Mouse (Mus musculus): ENCODE results near the gene Chrna5. TPM values are rescaled to one million over a fixed set of nuclear protein-coding genes. Genes with fewer than 3 reads are reported as not detected.

The Chrna5 gene
- polyA plus RNA-seq, 1 experiment from 2014 or later, result 0.86 TPM

DNA sequence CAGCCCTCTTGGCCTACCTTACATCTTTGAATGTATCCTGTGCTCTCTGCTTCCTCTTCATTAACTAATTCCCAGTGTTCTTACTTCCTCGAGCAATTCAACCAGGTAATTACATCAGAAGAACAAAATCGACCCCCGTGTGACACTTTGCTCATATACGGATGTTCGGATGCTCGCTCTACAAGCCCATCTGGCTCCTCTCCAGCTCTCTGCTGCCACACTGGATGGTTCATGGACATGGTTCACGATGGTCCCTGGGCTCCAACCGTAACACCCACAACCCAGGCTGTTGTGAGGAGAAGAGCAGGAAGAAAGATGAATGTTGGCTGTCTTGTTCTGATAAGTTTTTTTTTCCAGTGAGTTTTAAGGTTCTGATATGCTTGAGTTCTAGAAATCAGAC lies 58.3 kb downstream of the Chrna5 start:
- H3K9me3 ChIP-seq (ENCODE audit: control insufficient read depth, low read length), result no peaks in the 10 kb centered on the region
- H3K27me3 ChIP-seq (replicated peaks; ENCODE audit: control insufficient read depth, insufficient read depth, low read length), result no peaks in the 10 kb centered on the region
- H3K4me2 ChIP-seq (ENCODE audit: low read length), result no peak overlapping the region
- no peak overlapping the region for H3K27ac ChIP-seq (ENCODE audit: low read depth, low read length)
- H3K4me3 ChIP-seq (ENCODE audit: low read length), result no peak overlapping the region
- H3K36me3 ChIP-seq (ENCODE audit: control insufficient read depth, insufficient read depth, low read length), result no peaks in the 10 kb centered on the region
- H3K4me1 ChIP-seq (ENCODE audit: control insufficient read depth, insufficient read depth, low read depth, low read length), result peaks cover 2% of the 10 kb centered on the region; the same call in 1 of the 2 replicates
- no peak for ATAC-seq
- H3K9ac ChIP-seq (ENCODE audit: low read depth, low read length), result no peak overlapping the region
- 59% methylated on average over 8 of the region's 8 CpGs for WGBS

- H3K36me3 ChIP-seq (ENCODE audit: control insufficient read depth, insufficient read depth, low read length), result no peaks in the 10 kb centered on the region
- H3K4me2 ChIP-seq (ENCODE audit: low read length), result no peak overlapping the region
- no peaks in the 10 kb centered on the region for H3K9me3 ChIP-seq (ENCODE audit: control insufficient read depth, low read length)
- peak; percentile 84 for ATAC-seq
- H3K27me3 ChIP-seq (replicated peaks; ENCODE audit: control insufficient read depth, insufficient read depth, low read length), result no peaks in the 10 kb centered on the region
- no peak overlapping the region for H3K4me3 ChIP-seq (ENCODE audit: low read length)
- WGBS, result 33% methylated on average over 3 of the region's 5 CpGs
- H3K9ac ChIP-seq (ENCODE audit: low read depth, low read length), result no peak overlapping the region
- H3K4me1 ChIP-seq (ENCODE audit: control insufficient read depth, insufficient read depth, low read depth, low read length), result peaks cover 2% of the 10 kb centered on the region; the same call in 1 of the 2 replicates
- no peak overlapping the region for H3K27ac ChIP-seq (ENCODE audit: low read depth, low read length)
These were observed 59.3 kb downstream of the Chrna5 start for GRCm38 (mm10) chr9:55039983-55040382.

DNA sequence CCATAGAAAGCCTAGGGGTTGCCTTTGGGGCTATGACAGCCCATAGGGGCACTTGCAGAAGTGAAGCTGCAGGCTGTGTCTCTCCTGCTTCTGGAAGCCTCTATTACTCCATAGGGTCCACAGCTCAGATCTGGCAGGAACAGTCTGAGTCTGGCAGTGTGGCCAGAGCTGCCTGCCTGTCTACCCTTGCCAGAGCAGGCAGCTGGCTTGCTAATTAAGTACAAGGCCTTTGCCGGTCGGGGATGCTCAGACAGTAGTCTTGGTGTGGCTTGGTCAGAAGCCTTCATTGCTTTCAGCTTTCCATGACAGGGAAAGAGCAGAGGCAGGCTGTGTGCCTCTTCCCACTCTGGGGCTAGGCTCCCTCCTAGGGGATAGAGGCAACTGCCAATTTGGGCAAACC lies 60.7 kb downstream of the Chrna5 start:
- ATAC-seq, result peak; percentile 78
- WGBS, result 25% methylated on average over 2 of the region's 2 CpGs

GRCm38 (mm10) chr9:55043688-55044087 lies 63.0 kb downstream of the Chrna5 start:
- H3K9me3 ChIP-seq (ENCODE audit: control insufficient read depth, low read length), result no peaks in the 10 kb centered on the region
- 11% methylated on average over 8 of the region's 8 CpGs for WGBS
- H3K36me3 ChIP-seq (ENCODE audit: control insufficient read depth, insufficient read depth, low read length), result no peaks in the 10 kb centered on the region
- H3K4me1 ChIP-seq (ENCODE audit: control insufficient read depth, insufficient read depth, low read depth, low read length), result peaks cover 9% of the 10 kb centered on the region
- no peak overlapping the region for H3K4me3 ChIP-seq (ENCODE audit: low read length)
- no peak overlapping the region for H3K9ac ChIP-seq (ENCODE audit: low read depth, low read length)
- no peak overlapping the region for H3K27ac ChIP-seq (ENCODE audit: low read depth, low read length)
- H3K27me3 ChIP-seq (replicated peaks; ENCODE audit: control insufficient read depth, insufficient read depth, low read length), result no peaks in the 10 kb centered on the region
- ATAC-seq, result no peak
- H3K4me2 ChIP-seq (ENCODE audit: low read length), result no peak overlapping the region

More for the DNA sequence above, 60.7 kb downstream of the Chrna5 start:
- no peaks in the 10 kb centered on the region for H3K9me3 ChIP-seq (ENCODE audit: control insufficient read depth, low read length)
- H3K27ac ChIP-seq (ENCODE audit: low read depth, low read length), result no peak overlapping the region
- H3K36me3 ChIP-seq (ENCODE audit: control insufficient read depth, insufficient read depth, low read length), result no peaks in the 10 kb centered on the region
- no peak overlapping the region for H3K4me2 ChIP-seq (ENCODE audit: low read length)
- peaks cover 2% of the 10 kb centered on the region; the same call in 1 of the 2 replicates for H3K4me1 ChIP-seq (ENCODE audit: control insufficient read depth, insufficient read depth, low read depth, low read length)
- no peak overlapping the region for H3K4me3 ChIP-seq (ENCODE audit: low read length)
- H3K27me3 ChIP-seq (replicated peaks; ENCODE audit: control insufficient read depth, insufficient read depth, low read length), result no peaks in the 10 kb centered on the region
- no peak overlapping the region for H3K9ac ChIP-seq (ENCODE audit: low read depth, low read length)

DNA sequence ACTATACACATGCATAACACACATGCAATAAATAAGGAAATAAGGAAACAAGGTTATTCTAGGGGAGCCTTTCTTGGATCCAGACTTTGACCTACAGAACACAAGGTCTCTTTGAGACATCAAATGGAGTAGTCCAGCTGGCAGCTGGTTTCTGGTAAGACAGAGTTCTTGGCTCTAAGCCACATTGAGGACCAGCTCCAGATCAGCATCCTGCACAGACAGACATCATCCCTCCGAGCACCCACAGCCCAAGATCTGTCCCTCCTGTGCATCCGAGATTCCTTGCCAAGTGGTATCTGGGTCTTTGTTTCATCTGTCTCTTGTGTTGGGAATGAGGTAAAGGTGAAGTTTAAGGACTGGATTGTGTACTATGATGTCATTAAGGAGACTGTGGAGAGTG lies 64.3 kb downstream of the Chrna5 start:
- Histone ChIP-seq H3K27me3 (replicated peaks; ENCODE audit: control insufficient read depth, insufficient read depth, low read length) (no peaks in the 10 kb centered on the region), H3K36me3 (ENCODE audit: control insufficient read depth, insufficient read depth, low read length) (no peaks in the 10 kb centered on the region), H3K4me2 (ENCODE audit: low read length) (no peak overlapping the region), H3K27ac (ENCODE audit: low read depth, low read length) (no peak overlapping the region), H3K4me3 (ENCODE audit: low read length) (no peak overlapping the region), H3K4me1 (ENCODE audit: control insufficient read depth, insufficient read depth, low read depth, low read length) (peaks cover 10% of the 10 kb centered on the region), H3K9me3 (ENCODE audit: control insufficient read depth, low read length) (no peaks in the 10 kb centered on the region), H3K9ac (ENCODE audit: low read depth, low read length) (no peak overlapping the region)
- WGBS, result 64% methylated on average over 2 of the region's 2 CpGs
- ATAC-seq, result no peak

GRCm38 (mm10) chr9:55046764-55047163 lies 66.1 kb downstream of the Chrna5 start:
- no peaks in the 10 kb centered on the region for H3K27me3 ChIP-seq (replicated peaks; ENCODE audit: control insufficient read depth, insufficient read depth, low read length)
- H3K27ac ChIP-seq (ENCODE audit: low read depth, low read length), result no peak overlapping the region
- no peaks in the 10 kb centered on the region for H3K36me3 ChIP-seq (ENCODE audit: control insufficient read depth, insufficient read depth, low read length)
- no peak overlapping the region for H3K9ac ChIP-seq (ENCODE audit: low read depth, low read length)
- H3K9me3 ChIP-seq (ENCODE audit: control insufficient read depth, low read length), result no peaks in the 10 kb centered on the region
- H3K4me2 ChIP-seq (ENCODE audit: low read length), result no peak overlapping the region
- ATAC-seq, result no peak
- peaks cover 10% of the 10 kb centered on the region for H3K4me1 ChIP-seq (ENCODE audit: control insufficient read depth, insufficient read depth, low read depth, low read length)
- H3K4me3 ChIP-seq (ENCODE audit: low read length), result no peak overlapping the region
- WGBS, result 1% methylated on average over 3 of the region's 3 CpGs

GRCm38 (mm10) chr9:55048211-55048880 lies 67.7 kb downstream of the Chrna5 start, which contains the start of gene Chrnb4:
Gene Chrnb4 (minus strand): TSS chr9:55048779.
- Histone ChIP-seq H3K9ac (ENCODE audit: low read depth, low read length) (peak within 1 kb of the TSS; percentile 6), H3K27me3 (replicated peaks; ENCODE audit: control insufficient read depth, insufficient read depth, low read length) (no peaks in the 10 kb centered on the region), H3K4me1 (ENCODE audit: control insufficient read depth, insufficient read depth, low read depth, low read length) (peaks cover 10% of the 10 kb centered on the region), H3K36me3 (ENCODE audit: control insufficient read depth, insufficient read depth, low read length) (no peaks in the 10 kb centered on the region), H3K4me3 (ENCODE audit: low read length) (peak within 1 kb of the TSS; percentile 39), H3K27ac (ENCODE audit: low read depth, low read length) (no peak within 1 kb of the TSS), H3K4me2 (ENCODE audit: low read length) (peak within 1 kb of the TSS; percentile 60), H3K9me3 (ENCODE audit: control insufficient read depth, low read length) (no peaks in the 10 kb centered on the region)
- peak; percentile 42; the same call in 1 of the 2 replicates for ATAC-seq
- 2% methylated on average over 23 of the region's 23 CpGs for WGBS

GRCm38 (mm10) chr9:55055386-55055930 lies 74.8 kb downstream of the Chrna5 start:
- Histone ChIP-seq H3K4me3 (ENCODE audit: low read length) (no peak overlapping the region), H3K9me3 (ENCODE audit: control insufficient read depth, low read length) (no peaks in the 10 kb centered on the region), H3K4me1 (ENCODE audit: control insufficient read depth, insufficient read depth, low read depth, low read length) (no peaks in the 10 kb centered on the region), H3K36me3 (ENCODE audit: control insufficient read depth, insufficient read depth, low read length) (no peaks in the 10 kb centered on the region), H3K4me2 (ENCODE audit: low read length) (no peak overlapping the region), H3K27ac (ENCODE audit: low read depth, low read length) (no peak overlapping the region), H3K9ac (ENCODE audit: low read depth, low read length) (no peak overlapping the region), H3K27me3 (replicated peaks; ENCODE audit: control insufficient read depth, insufficient read depth, low read length) (no peaks in the 10 kb centered on the region)
- 47% methylated on average over 2 of the region's 2 CpGs for WGBS
- ATAC-seq, result no peak

Measured in hindbrain, embryonic 16.5 days (tissue).